Mouse (Mus musculus) hindbrain, embryonic 15.5 days (tissue): ENCODE results near the gene Slc24a1. TPM values are rescaled to one million over a fixed set of nuclear protein-coding genes. Genes with fewer than 3 reads are reported as not detected.
A peak's percentile ranks its signal among the peaks of the same experiment; 100 is the strongest.

Experiments
- ATAC-seq: fragments of 200-750 bp; cut with Nextera tagmentation; 2 replicates; pipeline ENCODE4 v1.8.0; 2017; ENCODE audit warnings: low read depth, moderate number of reproducible peaks, moderate TSS enrichment; ENCODE audit not compliant: low FRiP score
- H3K27ac ChIP-seq: fragments of 300-500 bp; sonication (generic); replicated peaks from 2 replicates; pipeline ENCODE4 v1.5.1; 2015; ENCODE audit warnings: mild to moderate bottlenecking, inconsistent platforms
- H3K27me3 ChIP-seq: fragments of 300-500 bp; sonication (generic); 2 replicates; pipeline ENCODE4 v1.6.1; 2015; ENCODE audit warnings: control low read depth, inconsistent platforms
- H3K36me3 ChIP-seq: fragments of 300-500 bp; sonication (generic); 2 replicates; pipeline ENCODE4 v1.6.1; 2015; ENCODE audit warnings: control low read depth, inconsistent platforms
- H3K4me1 ChIP-seq: fragments of 300-500 bp; sonication (generic); replicated peaks from 2 replicates; pipeline ENCODE4 v1.6.1; 2015; ENCODE audit warnings: control low read depth, inconsistent platforms
- H3K4me2 ChIP-seq: fragments of 300-500 bp; sonication (generic); 2 replicates; pipeline ENCODE4 v1.6.1; 2015; ENCODE audit warnings: moderate library complexity, mild to moderate bottlenecking, inconsistent platforms
- H3K4me3 ChIP-seq: fragments of 300-500 bp; sonication (generic); 2 replicates; pipeline ENCODE4 v1.5.1; 2015; ENCODE audit warnings: mild to moderate bottlenecking, inconsistent platforms
- H3K9ac ChIP-seq: fragments of 300-500 bp; sonication (generic); 2 replicates; pipeline ENCODE4 v1.6.1; 2015; ENCODE audit warnings: inconsistent platforms
- H3K9me3 ChIP-seq: fragments of 300-500 bp; sonication (generic); 2 replicates; pipeline ENCODE4 v1.6.1; 2016; ENCODE audit warnings: control low read depth, inconsistent platforms
- WGBS: fragments of 180-500 bp; shearing (Covaris S2); methylation state at CpG from one replicate; pipeline ENCODE4 v1.1.7; 2015; 5-methylcytosine and 5-hydroxymethylcytosine counted together
- polyA plus RNA-seq: library from polyadenylated mRNA; unstranded; fragments of >200 nt; fragmentation: Nextera tagmentation; extraction: Ambion mirVana; gene quantifications from 2 replicates; pipeline ENCODE4 v1.2.1, GENCODE M21; 2015

Slc24a1 gene
- polyA plus RNA-seq, 1 experiment from 2014 or later: 0.10 TPM

DNA sequence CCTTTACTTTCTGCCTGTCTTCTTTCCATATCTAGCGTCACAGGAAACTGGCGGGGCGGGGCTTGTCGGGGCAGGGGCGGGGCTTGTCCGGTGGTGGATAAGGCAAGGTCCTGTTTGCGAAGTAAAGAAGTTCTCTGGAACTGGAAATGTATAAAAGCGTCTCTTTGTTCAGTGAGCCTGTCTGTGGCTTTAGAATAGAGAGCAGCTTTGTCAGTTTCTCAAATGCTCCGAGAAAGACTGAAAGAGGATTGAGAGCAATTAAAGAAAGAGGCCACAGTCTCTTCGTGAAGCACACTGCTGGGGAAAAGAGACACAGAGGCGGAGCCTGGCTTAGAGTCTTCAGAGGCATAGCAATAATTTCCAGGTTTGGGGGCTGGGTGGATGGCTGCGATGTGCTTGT, 4.9 kb upstream of the Slc24a1 start:
- H3K9ac ChIP-seq: no peak overlapping the region
- 34% methylated on average over 12 of the region's 12 CpGs for WGBS
- H3K9me3 ChIP-seq: no peaks in the 10 kb centered on the region
- no peak overlapping the region for H3K4me3 ChIP-seq
- no peak for ATAC-seq
- H3K4me1 ChIP-seq: peaks cover 12% of the 10 kb centered on the region
- H3K36me3 ChIP-seq: no peaks in the 10 kb centered on the region
- H3K4me2 ChIP-seq: peak overlapping the region; percentile 0; the same call in 1 of the 2 replicates
- H3K27me3 ChIP-seq: 0 out of 2 replicates have a peak, but pooled peaks cover under 1% of the 10 kb centered on the region
- no peak overlapping the region for H3K27ac ChIP-seq

DNA sequence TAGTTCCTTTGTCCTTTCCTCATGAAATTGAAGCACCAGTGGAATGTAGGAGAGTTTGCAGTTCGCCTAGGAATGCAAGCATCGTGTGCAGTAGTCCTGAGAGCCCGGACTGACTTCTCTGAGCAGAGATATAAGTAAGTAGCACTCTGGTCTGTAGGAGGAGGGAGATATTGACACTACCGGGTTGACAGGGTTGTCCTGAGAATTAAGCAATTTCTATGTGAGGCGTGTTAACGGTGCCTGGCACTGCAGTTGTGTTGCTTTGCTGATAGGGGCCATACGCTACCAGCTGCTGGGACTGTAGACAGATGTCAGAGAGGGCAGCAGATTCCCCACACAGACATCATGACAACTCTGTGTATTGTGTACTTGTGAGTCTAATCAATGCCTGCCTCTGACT, 1.8 kb upstream of the Slc24a1 start:
- ATAC-seq: no peak
- 80% methylated on average over 7 of the region's 7 CpGs for WGBS

DNA sequence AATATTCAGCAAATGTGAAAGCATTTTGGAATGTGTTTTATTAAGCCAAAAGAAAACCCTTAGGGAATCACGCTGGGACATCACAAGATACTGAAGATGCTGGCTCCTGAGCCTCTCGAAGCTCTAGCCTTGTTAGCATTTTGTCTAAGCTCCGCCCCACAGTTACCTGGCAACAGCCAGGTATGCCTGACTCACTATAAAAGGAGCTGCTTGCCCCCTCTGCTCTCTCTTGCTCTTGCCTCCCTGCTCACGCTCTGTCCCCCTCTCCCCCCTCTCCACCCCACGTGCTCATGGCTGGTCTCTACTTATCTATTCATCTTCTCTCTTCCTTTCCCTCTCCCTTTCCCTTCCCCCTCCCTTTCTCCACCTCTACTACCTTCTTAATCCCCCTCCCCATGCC, 648 bp upstream of the Slc24a1 start:
- Histone ChIP-seq H3K9ac (no peak overlapping the region), H3K9me3 (no peaks in the 10 kb centered on the region), H3K4me3 (no peak overlapping the region), H3K4me2 (no peak overlapping the region), H3K27me3 (0 out of 2 replicates have a peak, but pooled peaks cover 5% of the 10 kb centered on the region), H3K27ac (no peak overlapping the region), H3K36me3 (no peaks in the 10 kb centered on the region), H3K4me1 (0 out of 2 replicates have a peak, but pooled peaks cover 4% of the 10 kb centered on the region)
- 16% methylated on average over 5 of the region's 5 CpGs for WGBS
- no peak for ATAC-seq

More for the DNA sequence above, 1.8 kb upstream of the Slc24a1 start:
- Histone ChIP-seq H3K4me3 (no peak overlapping the region), H3K4me2 (no peak overlapping the region), H3K9ac (no peak overlapping the region), H3K36me3 (no peaks in the 10 kb centered on the region), H3K27ac (no peak overlapping the region), H3K9me3 (no peaks in the 10 kb centered on the region), H3K4me1 (0 out of 2 replicates have a peak, but pooled peaks cover 4% of the 10 kb centered on the region), H3K27me3 (0 out of 2 replicates have a peak, but pooled peaks cover 5% of the 10 kb centered on the region)

DNA sequence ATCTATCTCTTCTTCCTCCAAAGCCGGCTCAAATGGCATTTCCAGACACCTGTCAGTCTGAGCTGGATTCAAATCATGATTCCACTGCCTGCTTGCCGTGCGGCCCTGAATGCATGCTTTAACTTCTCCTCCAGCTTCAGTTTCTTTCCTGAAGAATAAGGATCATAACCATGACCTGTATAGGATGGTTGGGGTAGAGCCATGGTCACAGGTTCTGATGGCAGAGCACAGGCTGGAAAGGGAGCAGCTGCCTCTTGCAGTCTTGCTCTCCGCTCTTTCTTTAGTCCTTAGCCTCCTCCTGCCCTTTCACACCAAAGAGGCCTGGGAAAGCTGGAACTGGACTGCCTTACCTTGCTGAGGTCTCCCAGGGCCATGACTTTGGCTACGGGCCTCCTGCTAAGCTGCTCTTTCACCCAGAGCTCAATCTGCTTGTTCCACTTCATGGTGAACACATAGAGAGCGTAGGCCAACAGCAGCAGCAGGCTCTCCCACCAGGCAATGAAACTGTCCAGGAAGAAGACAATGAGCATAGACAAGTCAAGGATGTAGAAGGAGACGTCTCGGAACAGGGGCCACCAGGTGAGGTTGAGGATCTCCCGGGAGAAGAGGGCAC, 3.8 kb downstream of the Slc24a1 start:
- no peak for ATAC-seq
- Histone ChIP-seq H3K27me3 (0 out of 2 replicates have a peak, but pooled peaks cover 5% of the 10 kb centered on the region), H3K4me2 (no peak overlapping the region), H3K36me3 (no peaks in the 10 kb centered on the region), H3K9me3 (no peaks in the 10 kb centered on the region), H3K4me1 (0 out of 2 replicates have a peak, but pooled peaks cover 4% of the 10 kb centered on the region), H3K9ac (no peak overlapping the region), H3K27ac (no peak overlapping the region), H3K4me3 (no peak overlapping the region)
- WGBS: 82% methylated on average over 9 of the region's 9 CpGs

DNA sequence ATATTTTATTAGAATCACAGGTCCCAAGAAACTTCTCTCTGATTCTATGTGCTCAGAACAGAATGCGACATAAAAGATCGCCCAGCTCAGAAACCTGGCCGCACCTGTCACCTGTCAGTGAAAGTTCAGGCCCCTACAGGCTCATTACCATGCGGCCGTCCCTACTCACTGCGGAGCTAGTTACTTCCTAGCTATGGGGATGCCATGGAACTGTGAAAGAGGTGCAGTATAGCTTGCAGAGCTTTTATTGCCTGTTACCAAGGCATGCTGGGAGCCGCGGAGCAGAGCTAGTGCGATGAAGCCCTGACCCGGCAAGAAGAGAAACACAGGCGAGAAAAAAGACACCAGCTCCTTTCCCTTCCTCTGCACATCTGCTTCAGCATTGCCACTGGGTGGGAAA, 7.4 kb downstream of the Slc24a1 start:
- Histone ChIP-seq H3K4me2 (peak overlapping the region; percentile 15; the same call in 1 of the 2 replicates), H3K4me3 (no peak overlapping the region)
- 26% methylated on average over 11 of the region's 11 CpGs for WGBS

DNA sequence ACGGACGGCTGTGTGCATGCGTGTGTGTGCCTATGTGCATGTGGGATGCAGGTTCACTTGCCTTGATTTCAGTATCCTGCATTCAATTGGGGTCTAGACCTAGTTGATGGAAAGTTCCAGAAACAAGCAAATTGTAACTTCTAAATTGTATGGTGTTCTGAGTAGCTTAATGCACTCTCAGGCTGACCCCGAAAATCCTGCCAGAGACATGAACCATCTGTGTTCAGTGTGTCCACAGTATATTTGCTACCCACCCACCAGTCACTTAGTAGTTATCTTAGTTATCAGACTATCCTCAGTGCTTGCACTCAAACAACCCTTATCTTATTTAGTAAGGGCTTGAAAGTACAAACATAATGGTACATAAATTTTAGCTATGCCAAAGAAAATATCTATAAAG, 9.8 kb downstream of the Slc24a1 start:
- no peak for ATAC-seq
- H3K9ac ChIP-seq: no peak overlapping the region
- H3K27me3 ChIP-seq: no peaks in the 10 kb centered on the region
- no peaks in the 10 kb centered on the region for H3K4me1 ChIP-seq
- H3K4me3 ChIP-seq: no peak overlapping the region
- WGBS: 93% methylated on average over 4 of the region's 4 CpGs
- H3K36me3 ChIP-seq: no peaks in the 10 kb centered on the region
- H3K27ac ChIP-seq: no peak overlapping the region
- no peak overlapping the region for H3K4me2 ChIP-seq
- H3K9me3 ChIP-seq: no peaks in the 10 kb centered on the region

More for the DNA sequence above, 7.4 kb downstream of the Slc24a1 start:
- H3K27me3 ChIP-seq: no peaks in the 10 kb centered on the region
- H3K36me3 ChIP-seq: no peaks in the 10 kb centered on the region
- no peak for ATAC-seq
- H3K9ac ChIP-seq: no peak overlapping the region
- H3K4me1 ChIP-seq: no peaks in the 10 kb centered on the region
- H3K9me3 ChIP-seq: no peaks in the 10 kb centered on the region
- H3K27ac ChIP-seq: no peak overlapping the region

DNA sequence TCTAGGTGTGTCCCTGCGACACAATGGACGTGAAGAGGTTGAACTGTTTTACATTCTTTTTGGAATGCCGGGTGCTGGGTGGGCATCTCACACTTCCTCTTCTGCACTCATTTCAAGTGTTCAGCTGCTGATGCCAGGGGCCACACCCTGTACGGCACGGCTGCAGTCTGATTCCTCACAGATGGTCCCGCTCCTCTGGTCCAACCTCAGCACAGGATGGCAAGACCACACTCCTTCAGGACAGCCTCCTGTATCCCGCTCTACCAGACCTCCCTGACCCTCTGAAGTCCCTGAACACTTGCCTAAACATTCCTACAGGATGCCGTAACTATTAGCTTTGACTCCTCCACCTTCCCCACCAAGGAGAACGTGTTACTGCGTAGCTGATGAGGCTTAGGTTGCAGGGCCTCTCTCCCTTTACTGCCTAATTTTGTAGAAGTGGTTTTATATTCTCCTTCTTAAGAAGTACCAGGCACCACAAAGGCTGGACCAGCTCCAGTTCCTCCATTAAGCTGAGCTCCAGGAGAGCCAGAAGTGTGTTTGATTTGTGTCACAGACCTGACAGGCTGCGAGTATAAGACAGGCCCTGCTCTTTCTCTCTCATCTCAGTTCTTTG, 10.6 kb downstream of the Slc24a1 start:
- ATAC-seq: no peak
- H3K9me3 ChIP-seq: no peaks in the 10 kb centered on the region
- 86% methylated on average over 11 of the region's 11 CpGs for WGBS

DNA sequence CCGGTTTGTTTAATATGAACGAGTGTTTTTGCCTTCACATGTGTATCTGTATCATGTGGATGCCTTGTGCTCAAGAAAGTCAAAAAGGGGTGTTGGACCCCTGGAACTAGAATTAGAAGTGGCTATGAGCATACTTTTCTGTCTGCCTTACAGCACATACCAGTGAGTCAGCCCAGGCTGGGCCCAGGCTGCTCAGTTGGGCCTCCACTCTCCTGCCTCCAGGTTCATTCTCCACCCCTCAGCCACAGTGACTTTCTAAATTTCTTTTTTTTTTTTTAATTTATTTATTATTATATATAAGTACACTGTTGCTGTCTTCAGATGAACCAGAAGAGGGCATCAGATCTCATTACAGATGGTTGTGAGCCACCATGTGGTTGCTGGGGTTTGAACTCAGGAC, 11.6 kb downstream of the Slc24a1 start:
- no peak overlapping the region for H3K4me2 ChIP-seq
- H3K27me3 ChIP-seq: no peaks in the 10 kb centered on the region
- H3K4me3 ChIP-seq: no peak overlapping the region
- no peaks in the 10 kb centered on the region for H3K9me3 ChIP-seq
- H3K36me3 ChIP-seq: no peaks in the 10 kb centered on the region
- H3K4me1 ChIP-seq: no peaks in the 10 kb centered on the region
- no peak overlapping the region for H3K9ac ChIP-seq
- H3K27ac ChIP-seq: no peak overlapping the region
- 84% methylated on average over 2 of the region's 2 CpGs for WGBS
- ATAC-seq: no peak

More for the DNA sequence above, 10.6 kb downstream of the Slc24a1 start:
- H3K9ac ChIP-seq: no peak overlapping the region
- H3K27me3 ChIP-seq: no peaks in the 10 kb centered on the region
- no peaks in the 10 kb centered on the region for H3K4me1 ChIP-seq
- H3K4me3 ChIP-seq: no peak overlapping the region
- no peak overlapping the region for H3K4me2 ChIP-seq
- H3K36me3 ChIP-seq: no peaks in the 10 kb centered on the region
- H3K27ac ChIP-seq: no peak overlapping the region

DNA sequence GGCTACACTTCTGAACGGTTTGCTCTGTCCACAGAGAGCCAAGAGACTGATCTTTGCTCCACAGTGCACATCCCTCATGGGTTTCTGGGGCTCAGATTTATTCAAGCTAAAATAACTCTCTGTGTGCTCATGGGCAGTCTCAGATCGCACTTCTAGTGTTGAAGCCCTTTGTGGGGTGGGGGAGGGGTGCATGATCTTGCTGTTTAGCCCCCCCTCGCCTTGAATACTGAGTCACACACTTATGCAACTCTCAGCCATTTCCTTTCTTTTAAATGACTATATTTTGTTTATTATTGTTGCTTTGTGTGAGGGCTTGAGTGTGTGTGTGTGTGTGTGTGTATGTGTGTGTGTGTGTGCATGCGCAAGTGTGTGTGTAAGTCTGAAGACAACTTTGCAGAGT, 12.1 kb downstream of the Slc24a1 start:
- H3K4me1 ChIP-seq: no peaks in the 10 kb centered on the region
- no peak overlapping the region for H3K4me3 ChIP-seq
- H3K27me3 ChIP-seq: no peaks in the 10 kb centered on the region
- H3K36me3 ChIP-seq: no peaks in the 10 kb centered on the region
- ATAC-seq: no peak
- no peaks in the 10 kb centered on the region for H3K9me3 ChIP-seq
- no peak overlapping the region for H3K4me2 ChIP-seq
- no peak overlapping the region for H3K27ac ChIP-seq
- 58% methylated on average over 4 of the region's 4 CpGs for WGBS
- no peak overlapping the region for H3K9ac ChIP-seq

DNA sequence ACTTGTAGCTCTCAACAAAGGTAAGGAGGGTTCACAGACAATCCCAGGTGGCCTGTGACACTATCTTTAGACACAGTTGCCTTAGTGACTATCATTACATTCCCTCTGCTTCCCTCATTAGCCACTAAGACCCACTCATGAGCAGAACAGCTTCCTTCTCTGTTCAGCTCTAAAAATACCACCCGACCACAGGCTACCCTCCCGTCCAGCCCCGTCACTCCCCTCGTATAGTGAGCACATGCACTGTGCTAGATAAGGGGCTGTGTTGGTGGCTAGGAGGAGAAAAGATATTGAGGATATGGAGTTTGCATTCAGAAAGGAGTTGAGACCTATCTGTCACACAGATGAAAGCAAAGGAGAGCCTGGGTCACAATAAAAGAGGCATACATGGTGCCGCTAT, 12.9 kb downstream of the Slc24a1 start:
- H3K27me3 ChIP-seq: no peaks in the 10 kb centered on the region
- no peak overlapping the region for H3K9ac ChIP-seq
- H3K4me3 ChIP-seq: no peak overlapping the region
- no peak for ATAC-seq
- H3K4me2 ChIP-seq: no peak overlapping the region
- no peaks in the 10 kb centered on the region for H3K4me1 ChIP-seq
- WGBS: 89% methylated on average over 5 of the region's 5 CpGs
- H3K9me3 ChIP-seq: no peaks in the 10 kb centered on the region
- no peaks in the 10 kb centered on the region for H3K36me3 ChIP-seq
- H3K27ac ChIP-seq: no peak overlapping the region

DNA sequence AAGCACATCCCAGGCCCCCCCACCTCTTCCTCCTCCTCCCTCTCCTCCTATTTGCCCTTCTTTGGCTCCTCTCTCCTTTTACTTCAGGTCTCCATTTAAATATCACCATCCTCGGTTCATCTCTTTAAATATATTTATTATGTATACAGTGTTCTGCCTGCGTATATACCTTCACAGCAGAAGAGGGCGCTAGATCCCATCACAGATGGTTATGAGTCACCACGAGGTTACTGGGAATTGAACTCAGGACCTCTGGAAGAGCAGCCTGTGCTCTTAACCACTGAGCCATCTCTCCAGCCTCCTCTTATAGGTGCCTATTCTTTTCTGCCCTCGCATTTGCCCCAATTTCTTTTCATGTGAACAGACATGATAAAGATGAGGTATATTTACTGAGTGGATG, 13.9 kb downstream of the Slc24a1 start:
- Histone ChIP-seq H3K4me3 (no peak overlapping the region), H3K4me1 (no peaks in the 10 kb centered on the region), H3K27me3 (no peaks in the 10 kb centered on the region), H3K9me3 (no peaks in the 10 kb centered on the region), H3K27ac (no peak overlapping the region), H3K36me3 (no peaks in the 10 kb centered on the region), H3K4me2 (no peak overlapping the region), H3K9ac (no peak overlapping the region)
- ATAC-seq: no peak
- 59% methylated on average over 5 of the region's 5 CpGs for WGBS

DNA sequence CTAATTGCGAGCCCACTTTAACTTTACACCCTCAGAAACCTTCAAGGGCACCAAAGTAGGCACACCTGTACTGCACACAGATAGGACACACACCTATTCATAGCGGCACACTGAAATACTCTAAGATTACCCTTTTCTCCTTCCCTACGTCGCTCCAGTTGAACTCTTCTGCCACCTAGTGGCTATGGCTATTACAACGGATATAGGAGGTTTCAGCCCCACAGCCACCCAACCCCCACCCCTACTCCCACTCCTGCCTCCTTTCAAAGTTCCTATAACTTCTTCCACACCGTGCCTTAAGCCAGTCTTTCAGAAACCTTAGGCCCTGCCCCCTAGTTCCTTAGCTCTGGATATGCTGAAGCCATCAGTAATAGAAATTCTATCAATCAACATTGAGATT, 14.9 kb downstream of the Slc24a1 start:
- H3K9me3 ChIP-seq: no peaks in the 10 kb centered on the region
- H3K27me3 ChIP-seq: no peaks in the 10 kb centered on the region
- H3K36me3 ChIP-seq: no peaks in the 10 kb centered on the region
- H3K4me3 ChIP-seq: no peak overlapping the region
- H3K4me2 ChIP-seq: no peak overlapping the region
- H3K27ac ChIP-seq: no peak overlapping the region
- WGBS: 3% methylated on average over 6 of the region's 6 CpGs
- ATAC-seq: no peak
- H3K9ac ChIP-seq: no peak overlapping the region
- no peaks in the 10 kb centered on the region for H3K4me1 ChIP-seq
